Mouse (Mus musculus): ENCODE data around the gene Rnf180.

DNA sequence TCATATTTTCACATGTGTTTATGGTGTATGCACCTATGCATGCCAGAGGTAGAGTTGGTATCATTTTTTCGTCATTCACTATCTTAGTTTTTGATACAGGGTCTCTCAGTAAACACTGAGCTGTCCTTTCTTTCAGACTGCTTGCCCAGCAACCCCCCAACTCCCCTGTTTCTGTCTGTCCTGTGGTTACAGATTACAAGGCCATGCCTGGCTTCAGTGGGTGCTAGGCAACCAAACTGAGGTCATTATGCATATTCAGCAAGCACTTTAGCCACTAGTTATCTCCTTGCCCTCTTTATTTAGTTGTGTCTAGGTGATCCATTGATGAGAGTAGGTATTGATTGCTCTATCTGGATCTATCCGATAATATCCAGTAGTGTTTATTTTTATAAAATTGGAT is 198.3 kb downstream of the Rnf180 start:
- TF ChIP-seq CTCF (IDR thresholded peaks at IDR 0.05; ENCODE audit: extremely low read depth, insufficient read depth, low read length) = no peak
- no peak for TF ChIP-seq POLR2A (IDR thresholded peaks at IDR 0.05; ENCODE audit: extremely low read depth, insufficient read depth, low read length)

Measured in cortical plate, adult 2 months (tissue).